Mouse (Mus musculus): ENCODE data around the gene Cbfb.

DNA sequence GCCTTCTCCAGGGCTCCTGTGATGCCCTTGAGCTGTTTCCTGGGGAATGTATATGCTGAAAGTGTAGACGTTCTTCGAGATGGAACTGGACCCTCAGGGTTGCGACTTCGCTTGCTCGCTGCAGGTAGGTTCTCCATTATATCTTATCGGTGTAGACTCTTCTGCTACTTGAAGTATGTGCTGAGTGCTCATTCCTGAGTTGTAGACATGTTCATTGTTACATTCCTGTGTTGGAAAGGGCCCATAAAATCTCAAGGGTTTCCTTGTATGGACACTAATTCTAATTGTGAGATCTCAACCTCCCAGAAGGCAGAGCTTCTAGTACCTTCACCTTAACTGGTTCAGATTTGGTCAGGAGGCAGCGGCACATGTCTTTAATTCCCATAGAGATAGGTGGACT, 70.5 kb downstream of the Cbfb start:
- no peak for TF ChIP-seq CTCF (IDR thresholded peaks at IDR 0.05; ENCODE audit: borderline replicate concordance, insufficient read depth, low read depth, low read length)
- no peak for TF ChIP-seq POLR2A (IDR thresholded peaks at IDR 0.05; ENCODE audit: borderline replicate concordance, insufficient read depth, low read length)

Data from cerebellum, adult 2 months (tissue).